In genomic region chr7:31076492-31076891, GRCm38 (mm10) we compare ENCODE assay signal across 12 mouse cellular contexts. TPM values are rescaled to one million over a fixed set of nuclear protein-coding genes. Genes with fewer than 3 reads are reported as not detected.
A peak's percentile ranks its signal among the peaks of the same experiment; 100 is the strongest.
DNase-seq lines count a peak whose midpoint lies in the region; ATAC-seq and TF ChIP-seq lines count a peak whose summit lies in the region.
"Had no signal": no experiment of that assay in that cellular context is flagged by ENCODE, and none has a peak within 500 bp of the region (broad histone marks: within the 10 kb centered on the region; RNA-seq: fewer than 3 reads in every experiment).

TSS of gene Fxyd3 (minus strand) at chr7:31076704.

- no peak for ATAC-seq in midbrain, embryonic 16.5 days
- ATAC-seq in limb, embryonic 13.5 days (ENCODE audit: low FRiP score, low read depth), result no peak
- ATAC-seq in heart, embryonic 11.5 days (replicated peaks; ENCODE audit: insufficient number of reproducible peaks, low FRiP score, low TSS enrichment), result no peak

- no peaks in the 10 kb centered on the region for H3K36me3 ChIP-seq in midbrain, embryonic 10.5 days
- H3K36me3 ChIP-seq in midbrain, embryonic 16.5 days (ENCODE audit: control insufficient read depth, insufficient read depth, low read length), result no peaks in the 10 kb centered on the region
- no peaks in the 10 kb centered on the region for H3K36me3 ChIP-seq in limb, embryonic 13.5 days
- H3K36me3 ChIP-seq in heart, embryonic 11.5 days (ENCODE audit: control insufficient read depth, insufficient read depth, low read length), result no peaks in the 10 kb centered on the region

- no peak for TF ChIP-seq CTCF in gastrocnemius, adult 2 months (IDR thresholded peaks at IDR 0.05)

- peak within 1 kb of the TSS; percentile 57 for H3K27ac ChIP-seq in gastrocnemius, adult 2 months
- peak within 1 kb of the TSS; percentile 2; the same call in 1 of the 2 replicates for H3K27ac ChIP-seq in midbrain, embryonic 10.5 days (replicated peaks)
- H3K27ac ChIP-seq in midbrain, embryonic 16.5 days (ENCODE audit: low read length), result no peak within 1 kb of the TSS
- H3K27ac ChIP-seq in limb, embryonic 13.5 days, result peak within 1 kb of the TSS; percentile 40; the same call in 1 of the 2 replicates
- H3K27ac ChIP-seq in heart, embryonic 11.5 days (ENCODE audit: low read depth, low read length), result no peak within 1 kb of the TSS

- H3K9me3 ChIP-seq in midbrain, embryonic 10.5 days (replicated peaks), result no peaks in the 10 kb centered on the region
- no peaks in the 10 kb centered on the region for H3K9me3 ChIP-seq in midbrain, embryonic 16.5 days (replicated peaks; ENCODE audit: control insufficient read depth, low read length, poor library complexity, severe bottlenecking)
- H3K9me3 ChIP-seq in limb, embryonic 13.5 days, result no peaks in the 10 kb centered on the region
- H3K9me3 ChIP-seq in heart, embryonic 11.5 days (replicated peaks; ENCODE audit: control insufficient read depth, low read length), result no peaks in the 10 kb centered on the region

- peaks cover 9% of the 10 kb centered on the region for H3K4me1 ChIP-seq in midbrain, embryonic 10.5 days
- no peaks in the 10 kb centered on the region for H3K4me1 ChIP-seq in midbrain, embryonic 16.5 days (ENCODE audit: control insufficient read depth, insufficient read depth, low read length)
- peaks cover 23% of the 10 kb centered on the region for H3K4me1 ChIP-seq in limb, embryonic 13.5 days
- H3K4me1 ChIP-seq in heart, embryonic 11.5 days (ENCODE audit: control insufficient read depth, insufficient read depth, low read length), result no peaks in the 10 kb centered on the region

- H3K9ac ChIP-seq in midbrain, embryonic 16.5 days (ENCODE audit: low read depth, low read length), result no peak within 1 kb of the TSS
- no peak within 1 kb of the TSS for H3K9ac ChIP-seq in limb, embryonic 13.5 days
- no peak within 1 kb of the TSS for H3K9ac ChIP-seq in heart, embryonic 11.5 days (ENCODE audit: low read depth, low read length)

- intact Hi-C loops in gastrocnemius, adult 2 months (cut with DNase I), result no loop called here

- no peak within 1 kb of the TSS for H3K4me3 ChIP-seq in gastrocnemius, adult 2 months
- H3K4me3 ChIP-seq in midbrain, embryonic 10.5 days, result no peak within 1 kb of the TSS
- no peak within 1 kb of the TSS for H3K4me3 ChIP-seq in midbrain, embryonic 16.5 days (ENCODE audit: low read depth, low read length)
- peak within 1 kb of the TSS; percentile 7; the same call in 1 of the 2 replicates for H3K4me3 ChIP-seq in limb, embryonic 13.5 days
- no peak within 1 kb of the TSS for H3K4me3 ChIP-seq in heart, embryonic 11.5 days (ENCODE audit: low read depth, low read length)
- H3K4me3 ChIP-seq: myocyte had no signal

- WGBS in midbrain, embryonic 10.5 days, result 67% methylated on average over 5 of the region's 5 CpGs
- WGBS in midbrain, embryonic 16.5 days, result 62% methylated on average over 5 of the region's 5 CpGs
- 43% methylated on average over 5 of the region's 5 CpGs for WGBS in limb, embryonic 13.5 days
- 43% methylated on average over 5 of the region's 5 CpGs for WGBS in heart, embryonic 11.5 days (ENCODE audit: insufficient replicate concordance)

- no peak for DNase-seq in gastrocnemius, adult 2 months
- no peak for DNase-seq in gastrocnemius, postnatal 4 days (ENCODE audit: low spot score in 2 of 2)
- DNase-seq in midbrain, embryonic 10.5 days (ENCODE audit: low spot score), result no peak
- peak; percentile 59 for DNase-seq in urinary bladder, postnatal 25 days (ENCODE audit: low spot score)
- DNase-seq in T-cell, adult 2 months (ENCODE audit: low spot score), result no peak
- DNase-seq: kidney, adult 18-20 months; retina, postnatal 1 day had no signal

- H3K27me3 ChIP-seq in midbrain, embryonic 10.5 days (ENCODE audit: low read depth, poor library complexity, severe bottlenecking), result no peaks in the 10 kb centered on the region
- H3K27me3 ChIP-seq in midbrain, embryonic 16.5 days (ENCODE audit: control insufficient read depth, insufficient read depth, low read depth, low read length), result no peaks in the 10 kb centered on the region
- no peaks in the 10 kb centered on the region for H3K27me3 ChIP-seq in limb, embryonic 13.5 days
- H3K27me3 ChIP-seq in heart, embryonic 11.5 days (ENCODE audit: control insufficient read depth, insufficient read depth, low read length), result no peaks in the 10 kb centered on the region; the same call in 1 of the 2 replicates

- H3K4me2 ChIP-seq in midbrain, embryonic 16.5 days (ENCODE audit: low read length), result no peak within 1 kb of the TSS
- H3K4me2 ChIP-seq in limb, embryonic 13.5 days (replicated peaks), result peak within 1 kb of the TSS; percentile 41
- no peak within 1 kb of the TSS for H3K4me2 ChIP-seq in heart, embryonic 11.5 days

RNA-seq across cellular contexts. Expression of gene Fxyd3, which starts in this region (rescaled TPM):
- 1 to 10 TPM; 1.2 to 1.4 TPM for total RNA-seq in gastrocnemius, adult 2 months (2021)
- 1 to 10 TPM; 2.7 to 4.9 TPM for total RNA-seq in gastrocnemius, postnatal 4 days (2021)
- 3.0 and 3.4 TPM in 2 replicates for polyA plus RNA-seq in midbrain, embryonic 10.5 days (2016; fragmentation: Nextera tagmentation; extraction: Ambion mirVana)
- not detected in 2 replicates for polyA plus RNA-seq in midbrain, embryonic 16.5 days (2015; fragmentation: Nextera tagmentation; extraction: Ambion mirVana)
- polyA plus RNA-seq in limb, embryonic 13.5 days (2015; fragmentation: Nextera tagmentation; extraction: Ambion mirVana), result 32.9 and 34.8 TPM in 2 replicates
- 0.38 and 1.8 TPM in 2 replicates for polyA plus RNA-seq in heart, embryonic 11.5 days (2014; fragmentation: Nextera tagmentation; extraction: Ambion mirVana)
- total RNA-seq: MEL had no signal

Comparison
In these comparisons a context has a peak if more than half of its experiments do, and no peak if none do; other contexts are left out.
1. H3K27ac ChIP-seq: peak in gastrocnemius, adult 2 months (single experiment), midbrain, embryonic 10.5 days (single experiment) and limb, embryonic 13.5 days (single experiment); none in midbrain, embryonic 16.5 days (single experiment) and heart, embryonic 11.5 days (single experiment).